Mouse (Mus musculus) granulocyte monocyte progenitor cell, adult 5-6 weeks (primary cell): Measurements from ENCODE around the gene Ap3s2. TPM values are rescaled to one million over a fixed set of nuclear protein-coding genes. Genes with fewer than 3 reads are reported as not detected.
A peak's percentile ranks its signal among the peaks of the same experiment; 100 is the strongest.

ENCODE experiments used
- ATAC-seq: replicated peaks from 2 replicates; pipeline ENCODE4 v1.8.0; 2016; ENCODE audit warnings: mild to moderate bottlenecking, moderate TSS enrichment, inconsistent platforms; ENCODE audit not compliant: poor library complexity, severe bottlenecking
- total RNA-seq, 2 experiments: library from RNA; stranded (forward) in 1 of 2; stranded (reverse) in 1 of 2; fragments of 200-712, 200-1000 nt in 1 of 2; fragments of >200 nt in 1 of 2; fragmentation: Nextera tagmentation in 1 of 2; gene quantifications; 2 replicates each; pipeline ENCODE4 v1.2.3; 2014 to 2017

The Ap3s2 gene
- total RNA-seq, 2 experiments from 2014 or later: 9.3 to 38.1 TPM

DNA sequence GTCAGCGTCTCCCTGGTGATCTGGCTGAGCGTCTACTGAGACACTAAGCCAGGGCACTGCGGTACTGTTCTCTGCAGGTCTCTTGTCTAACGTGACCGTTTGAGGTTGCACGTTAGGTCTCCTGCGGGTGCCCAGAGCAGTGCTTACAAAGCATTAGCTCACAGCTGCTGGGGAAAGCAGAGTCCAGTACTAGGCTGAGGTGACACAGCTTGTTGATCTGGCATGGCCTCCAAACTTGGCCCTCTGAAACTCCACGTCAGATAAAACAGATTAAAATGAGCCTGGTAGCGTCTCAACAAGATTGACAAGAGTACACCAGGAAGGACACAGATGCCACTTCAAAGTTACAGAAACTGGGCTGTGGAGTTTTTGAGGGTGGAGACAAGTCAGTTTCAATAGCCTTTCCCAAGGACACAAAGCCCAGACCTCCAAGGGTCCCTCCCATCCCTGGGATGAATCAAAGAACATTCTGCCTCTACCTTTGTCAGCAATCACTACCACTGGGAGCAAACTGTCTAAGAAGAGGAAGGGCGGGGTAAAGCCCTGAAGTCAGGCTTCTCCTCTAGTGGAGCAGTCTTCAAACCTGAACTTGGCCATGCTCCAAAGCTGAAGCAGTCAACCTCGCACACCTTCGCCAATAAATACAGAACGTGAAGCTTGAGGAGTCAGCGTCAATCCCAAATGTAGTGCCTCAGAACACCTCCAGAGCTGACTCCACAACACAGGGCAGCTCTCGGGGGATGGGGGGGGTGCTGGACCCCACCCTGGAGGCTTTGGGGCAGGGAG, 29.8 kb downstream of the Ap3s2 start:
- no peak for ATAC-seq

DNA sequence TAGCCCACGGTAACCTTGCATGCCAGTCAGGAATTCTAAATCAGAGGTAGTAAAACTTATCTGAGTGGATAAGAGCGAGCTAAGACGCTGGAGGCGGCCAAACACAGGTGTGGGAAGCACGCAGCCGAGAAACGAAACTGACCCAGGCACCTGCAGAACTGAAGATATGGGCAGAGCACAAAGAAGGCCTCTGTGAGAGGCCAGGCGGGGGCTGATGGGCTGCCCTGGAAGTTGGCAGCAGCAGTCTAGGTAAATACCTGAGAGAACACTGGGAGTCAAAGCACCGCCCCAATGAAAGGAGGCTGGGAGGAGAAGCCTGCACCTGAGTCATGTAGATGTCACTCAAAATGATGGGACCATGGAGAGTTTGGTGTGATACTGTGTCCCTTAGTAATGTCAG, 31.8 kb downstream of the Ap3s2 start:
- no peak for ATAC-seq

DNA sequence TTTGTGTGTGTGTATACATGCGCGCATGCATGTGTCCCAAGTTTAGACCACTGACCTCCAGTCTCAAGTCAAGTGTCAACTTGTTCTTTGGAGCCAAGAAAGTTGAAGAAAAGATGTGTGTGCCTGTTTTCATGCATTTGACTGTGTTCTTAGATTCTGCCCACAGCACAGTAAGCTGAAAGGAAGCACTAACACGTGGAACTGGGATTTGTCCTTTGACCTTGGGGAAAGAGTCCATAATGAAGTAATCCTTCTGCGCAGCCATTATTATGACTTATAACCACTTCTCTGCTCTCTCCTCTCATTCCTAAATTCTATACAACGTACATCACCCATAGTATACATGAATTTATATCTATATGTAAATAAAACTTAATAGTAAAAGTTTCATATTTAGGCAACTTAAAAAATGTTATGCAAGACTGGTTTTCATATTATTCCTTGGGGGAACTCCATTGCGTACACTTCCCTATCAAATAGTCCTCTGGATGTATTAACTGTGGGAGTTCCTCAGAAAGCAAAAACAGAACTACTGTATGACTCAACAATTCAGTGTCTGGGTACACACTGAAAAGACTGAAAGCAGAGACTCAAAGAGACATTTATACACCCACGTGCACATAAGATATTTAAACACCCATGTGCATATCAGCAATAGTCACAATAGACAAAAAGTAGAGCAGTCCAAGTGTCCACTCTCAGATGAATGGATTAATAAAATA, 36.7 kb downstream of the Ap3s2 start:
- peak; percentile 52; the same call in 1 of the 2 replicates for ATAC-seq

GRCm38 (mm10) chr7:79881901-79882300, 38.5 kb downstream of the Ap3s2 start:
- no peak for ATAC-seq

- no peak for ATAC-seq
Measured at GRCm38 (mm10) chr7:79880998-79881397, 39.5 kb downstream of the Ap3s2 start.

DNA sequence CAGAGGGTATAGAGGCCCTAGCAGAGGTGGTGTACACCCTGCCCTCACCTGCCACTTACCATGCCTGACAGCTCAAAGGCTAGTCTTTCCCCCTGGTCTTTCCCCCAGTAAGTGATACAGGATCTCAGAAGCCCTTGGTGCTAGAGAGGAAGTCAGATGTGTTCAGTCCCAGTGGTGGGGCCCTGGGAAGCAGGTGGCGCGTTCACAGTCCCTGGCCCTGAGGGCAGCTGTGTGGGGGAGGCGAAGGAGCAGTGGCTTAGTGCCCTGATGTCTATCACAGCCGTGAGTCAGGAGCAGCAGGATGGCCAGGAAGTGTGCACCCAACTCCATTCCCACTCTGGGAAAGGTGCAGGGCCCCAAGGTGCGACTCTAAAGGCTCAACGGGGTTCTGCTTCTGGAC, 40.4 kb downstream of the Ap3s2 start:
- no peak for ATAC-seq

- ATAC-seq: no peak
Measured at GRCm38 (mm10) chr7:79878455-79879025, 41.9 kb downstream of the Ap3s2 start.

GRCm38 (mm10) chr7:79873407-79873806, 47.0 kb downstream of the Ap3s2 start:
- ATAC-seq: no peak

DNA sequence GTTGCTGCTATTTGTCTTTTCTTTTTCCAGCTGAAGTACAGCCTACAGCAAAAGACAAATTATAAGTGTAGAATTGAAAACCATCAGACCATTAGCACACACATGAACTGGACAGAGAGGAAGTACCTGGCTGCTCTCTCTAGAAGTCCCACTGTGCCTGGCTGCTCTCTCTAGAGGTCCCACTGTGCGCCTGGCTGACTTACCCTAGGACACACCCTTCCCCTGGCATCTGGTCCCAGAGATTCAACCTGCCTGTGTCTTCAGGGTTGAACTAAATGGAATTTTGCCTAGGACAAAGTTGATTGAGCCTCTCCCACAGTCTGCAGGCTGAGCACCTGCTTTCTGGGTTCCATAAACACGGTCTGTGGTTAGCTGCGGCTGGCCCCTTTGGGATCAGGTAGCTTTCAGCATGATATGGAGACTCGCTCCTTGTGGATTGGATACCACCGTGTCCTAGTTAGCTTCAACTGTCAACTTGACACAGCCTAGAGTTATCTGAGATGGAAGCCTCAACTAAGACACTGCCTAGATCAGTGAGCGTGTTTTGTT, 48.6 kb downstream of the Ap3s2 start:
- ATAC-seq: no peak

DNA sequence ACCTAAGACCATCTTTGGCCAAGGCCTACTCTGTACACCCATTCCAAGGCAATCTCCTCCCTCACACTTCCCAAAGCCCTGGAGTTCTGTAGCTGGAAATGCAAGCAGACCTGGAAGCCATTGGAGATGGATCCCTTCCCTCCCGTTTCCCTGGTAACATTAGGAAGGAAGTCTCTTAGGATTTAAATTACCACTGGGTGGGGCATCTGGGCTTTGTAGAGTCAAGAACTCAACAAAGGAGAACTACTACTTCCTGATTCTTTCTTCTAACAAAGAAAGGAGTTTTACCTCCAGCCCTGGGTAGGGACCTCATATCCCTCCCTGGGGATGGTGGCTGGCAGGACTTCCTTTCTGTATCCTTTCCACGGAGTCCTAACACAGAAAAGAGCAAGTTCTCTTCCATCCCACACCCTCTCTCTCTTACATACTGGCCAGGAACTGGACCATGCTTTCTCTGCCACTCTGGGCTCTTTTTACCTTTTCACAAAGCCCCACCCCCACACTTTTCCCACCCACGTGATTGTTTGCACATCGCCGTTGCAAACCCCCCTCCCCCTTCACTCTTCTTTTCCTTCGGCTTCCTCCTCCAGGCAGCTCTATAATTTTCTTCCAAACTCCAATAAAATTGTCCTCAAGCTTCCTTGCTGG, 51.3 kb downstream of the Ap3s2 start:
- no peak; the same call in 1 of the 2 replicates for ATAC-seq

DNA sequence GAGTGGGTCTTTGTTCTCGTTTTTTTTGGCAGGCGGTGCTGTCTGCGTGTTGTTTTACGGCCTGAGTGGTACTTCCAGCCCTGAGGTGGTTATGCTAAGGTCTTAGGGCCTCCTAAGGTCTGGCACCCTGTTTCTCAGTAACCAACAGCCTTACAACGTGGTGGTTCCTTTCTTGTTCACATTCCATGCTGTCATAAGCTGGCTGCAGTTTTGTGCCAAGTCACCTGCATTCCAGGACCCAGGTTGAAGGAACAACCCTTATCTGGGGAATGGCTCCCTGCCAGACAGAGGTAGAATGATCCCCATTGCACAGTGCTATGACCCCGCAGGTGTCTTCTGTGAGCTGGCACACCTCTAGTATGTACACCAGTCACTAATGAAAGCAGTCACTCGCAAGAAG, 52.0 kb downstream of the Ap3s2 start:
- no peak for ATAC-seq

DNA sequence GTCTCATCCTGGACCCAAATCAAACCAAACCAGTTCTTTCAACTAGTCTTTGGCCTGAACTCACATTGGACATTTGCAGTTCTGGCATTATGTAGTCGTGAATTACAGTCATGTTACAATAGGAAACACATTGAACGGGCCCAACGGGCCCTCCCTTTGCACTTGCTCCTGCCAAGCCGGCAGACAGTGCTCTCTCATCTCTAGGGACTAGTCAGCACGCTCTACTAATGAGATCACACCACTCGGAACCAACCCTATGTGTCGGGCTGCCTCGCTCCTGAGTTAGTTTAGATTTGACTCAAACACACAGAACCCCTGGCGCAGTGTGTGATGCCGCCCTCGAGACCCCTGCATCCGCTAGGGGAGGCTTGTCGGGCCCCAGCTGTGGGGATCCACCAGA, 52.6 kb downstream of the Ap3s2 start:
- ATAC-seq: no peak

DNA sequence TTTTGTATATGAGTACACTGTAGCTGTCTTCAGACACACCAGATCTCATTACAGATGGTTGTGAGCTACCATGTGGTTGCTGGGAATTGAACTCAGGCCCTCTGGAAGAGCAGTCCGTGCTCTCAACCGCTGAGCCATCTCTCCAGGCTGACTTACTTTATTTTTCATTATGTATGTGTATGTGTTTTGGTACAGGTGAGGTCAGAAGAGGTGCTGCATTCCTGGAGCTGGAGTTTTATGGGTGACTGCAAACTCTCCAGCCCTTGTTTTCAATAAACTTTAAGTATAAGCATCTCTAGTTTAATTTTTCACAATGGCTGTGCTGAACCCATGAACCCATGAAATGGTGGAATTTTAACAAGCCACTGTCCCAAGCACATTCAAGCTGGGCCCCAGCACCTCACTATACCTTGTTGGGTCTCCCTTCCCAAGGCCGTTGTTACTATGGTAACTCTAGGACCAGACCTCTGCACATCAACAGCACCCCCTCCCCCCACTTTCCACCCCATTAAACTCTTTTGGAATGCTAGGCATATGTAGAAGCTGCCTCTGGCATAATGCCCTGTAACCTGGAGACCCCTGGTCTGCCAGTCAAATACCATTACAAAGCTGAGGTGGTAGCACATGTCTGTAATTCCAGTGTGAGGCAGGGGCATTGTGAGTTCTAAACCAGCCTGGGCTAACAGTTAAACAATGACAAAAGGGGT, 54.0 kb downstream of the Ap3s2 start:
- no peak for ATAC-seq

GRCm38 (mm10) chr7:79861794-79862193, 58.7 kb downstream of the Ap3s2 start:
- ATAC-seq: no peak

- no peak for ATAC-seq
Measured at GRCm38 (mm10) chr7:79860811-79861210, 59.6 kb downstream of the Ap3s2 start, which contains the start of gene Anpep. Gene Anpep (minus strand): TSS chr7:79861059.

DNA sequence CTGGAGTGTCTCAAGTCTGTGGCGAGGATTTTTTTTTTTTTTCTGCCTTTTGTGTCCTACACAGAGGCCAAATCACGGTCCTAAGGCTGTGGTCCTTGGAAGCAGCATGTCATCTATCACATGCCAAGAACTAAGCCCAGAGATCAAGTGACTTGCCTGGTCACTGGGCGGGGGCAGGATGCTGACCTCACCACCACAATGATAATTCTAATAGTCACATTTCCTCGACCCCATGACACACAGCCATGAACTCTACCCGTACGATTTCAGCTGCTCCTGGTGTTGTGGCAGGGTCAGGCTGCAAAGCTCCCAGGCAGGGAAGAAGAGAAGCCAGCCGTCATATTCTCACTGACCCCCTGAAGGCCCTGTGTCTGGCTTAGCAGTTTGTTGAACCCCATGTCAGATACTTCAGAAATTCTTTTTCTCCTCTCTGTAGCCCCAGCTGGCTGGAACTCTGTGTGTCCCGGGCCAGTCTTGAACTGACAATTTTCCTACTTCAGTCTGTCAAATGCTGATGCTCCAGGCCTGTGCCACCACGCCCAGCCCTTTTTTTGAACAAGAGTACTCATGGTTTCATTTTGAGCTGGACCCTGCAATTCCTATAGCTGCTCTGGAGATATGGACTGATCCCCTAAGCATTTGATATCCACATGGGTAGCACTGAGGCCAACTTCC, 61.4 kb downstream of the Ap3s2 start:
- no peak for ATAC-seq

DNA sequence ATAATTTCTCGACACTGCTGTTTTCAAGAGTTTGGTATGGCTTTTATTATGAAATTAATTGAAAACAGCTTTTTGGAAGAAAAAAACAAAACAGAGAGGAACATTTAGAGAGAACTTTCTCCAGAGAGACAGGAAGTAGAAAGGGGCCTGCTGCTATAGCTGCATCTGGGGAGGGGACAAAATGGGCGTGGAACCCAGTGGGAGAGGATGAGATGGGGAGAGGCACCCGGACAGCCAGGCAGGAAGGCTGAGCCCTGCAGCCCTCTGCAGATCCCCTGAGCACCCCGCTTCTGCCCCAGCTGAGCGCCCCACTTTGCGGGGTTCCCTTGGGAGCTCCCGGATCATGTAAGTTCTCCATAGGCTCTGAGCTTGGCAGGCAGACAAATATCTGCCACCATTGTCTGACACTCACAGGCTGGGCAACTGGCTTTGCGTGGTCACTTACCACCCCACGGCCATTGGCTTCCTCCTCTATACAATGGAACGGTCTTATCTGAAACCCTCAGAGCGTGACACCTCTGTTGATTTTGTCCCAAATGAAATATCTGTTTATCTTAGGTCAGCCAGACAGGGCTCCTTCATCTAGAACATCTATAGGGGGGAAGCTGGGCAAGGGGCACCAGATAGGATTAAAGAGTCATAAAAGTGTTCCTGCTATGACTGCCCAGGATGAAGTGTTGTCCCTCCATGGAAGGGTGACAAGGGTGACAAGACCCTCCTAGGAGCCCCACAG, 62.1 kb downstream of the Ap3s2 start:
- no peak for ATAC-seq

DNA sequence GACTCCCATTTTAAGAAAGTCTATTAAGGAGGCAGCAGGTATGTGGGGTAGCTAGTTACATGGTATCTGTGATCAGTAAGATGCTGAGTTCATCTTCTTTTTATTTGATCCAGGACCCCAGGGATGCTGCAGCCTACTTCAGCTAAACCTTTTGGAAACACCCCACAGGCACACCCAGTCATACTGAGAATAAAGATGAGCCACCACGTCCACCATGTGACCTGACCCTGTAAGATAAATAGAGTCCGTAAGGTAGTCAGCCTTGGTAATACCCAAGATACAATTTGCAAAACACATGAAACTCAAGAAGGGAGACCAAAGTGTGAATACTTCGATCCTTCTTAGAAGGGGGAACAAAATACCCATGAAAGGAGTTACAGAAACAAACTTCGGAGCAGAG, 64.1 kb downstream of the Ap3s2 start:
- ATAC-seq: no peak
